Mouse (Mus musculus): ENCODE measurements at regions not wholly inside any gene's neighbourhood (a gene's known extent, or its start where the extent isn't known, plus 50 kb on each side); places are given as distances from the start of the nearest gene placed in this dataset.
A peak's percentile ranks its signal among the peaks of the same experiment; 100 is the strongest.

GRCm38 (mm10) chrX:67829729-67830128, 91.5 kb downstream of the 4933436I01Rik start:
- Histone ChIP-seq H3K27me3 (ENCODE audit: control insufficient read depth, insufficient read depth, low read length) (no peaks in the 10 kb centered on the region), H3K4me3 (replicated peaks; ENCODE audit: insufficient read depth, low read depth, low read length) (no peak overlapping the region), H3K4me1 (ENCODE audit: control insufficient read depth, insufficient read depth, low read length) (no peaks in the 10 kb centered on the region), H3K27ac (ENCODE audit: insufficient read depth, low read length) (no peak overlapping the region)
- no peak for DNase-seq
- TF ChIP-seq POLR2A (IDR thresholded peaks at IDR 0.05; ENCODE audit: borderline replicate concordance, insufficient read depth, low read length) = no peak
- no peak for TF ChIP-seq CTCF (IDR thresholded peaks at IDR 0.05; ENCODE audit: borderline replicate concordance, insufficient read depth, low read depth, low read length)
- WGBS = 83% methylated on average over 2 of the region's 2 CpGs

GRCm38 (mm10) chrX:67821134-67821533, 100.1 kb downstream of the 4933436I01Rik start:
- H3K27me3 ChIP-seq (ENCODE audit: control insufficient read depth, insufficient read depth, low read length) = no peaks in the 10 kb centered on the region
- H3K4me3 ChIP-seq (replicated peaks; ENCODE audit: insufficient read depth, low read depth, low read length) = no peak overlapping the region
- H3K27ac ChIP-seq (ENCODE audit: insufficient read depth, low read length) = no peak overlapping the region
- no peaks in the 10 kb centered on the region for H3K4me1 ChIP-seq (ENCODE audit: control insufficient read depth, insufficient read depth, low read length)
- DNase-seq = peak in 1 of 2 experiments; percentile 4
- TF ChIP-seq POLR2A (IDR thresholded peaks at IDR 0.05; ENCODE audit: borderline replicate concordance, insufficient read depth, low read length) = no peak
- TF ChIP-seq CTCF (IDR thresholded peaks at IDR 0.05; ENCODE audit: borderline replicate concordance, insufficient read depth, low read depth, low read length) = no peak
- 58% methylated on average over 4 of the region's 4 CpGs for WGBS

All from cerebellum, adult 2 months (tissue).